Mouse (Mus musculus): ENCODE data around the gene Mtfr1l.
"Not testable (repeated sequence)": the region's sequence is repeated elsewhere in the genome, so short reads cannot be mapped to it uniquely, and the experiment has no call there.

The Mtfr1l gene

GRCm38 (mm10) chr4:134516981-134517380 lies 18.2 kb downstream of the Mtfr1l start:
- peak; percentile 58 for DNase-seq (ENCODE audit: low spot score)

GRCm38 (mm10) chr4:134515614-134516013 lies 19.6 kb downstream of the Mtfr1l start:
- DNase-seq (ENCODE audit: low spot score): no peak

GRCm38 (mm10) chr4:134514309-134514930 lies 20.8 kb downstream of the Mtfr1l start:
- DNase-seq (ENCODE audit: low spot score): no peak

- peak; percentile 77 for DNase-seq (ENCODE audit: low spot score)
These were observed 22.4 kb downstream of the Mtfr1l start for GRCm38 (mm10) chr4:134512798-134513197.

- no peak for DNase-seq (ENCODE audit: low spot score)
These were observed 23.5 kb downstream of the Mtfr1l start for GRCm38 (mm10) chr4:134511730-134512129.

- peak; percentile 79 for DNase-seq (ENCODE audit: low spot score)
These were observed 24.3 kb downstream of the Mtfr1l start, which contains the start of gene Aunip for GRCm38 (mm10) chr4:134510845-134511411. Aunip (plus strand) TSS chr4:134510999.

- DNase-seq (ENCODE audit: low spot score): no peak
These were observed 24.8 kb downstream of the Mtfr1l start for GRCm38 (mm10) chr4:134510396-134510795.

- no peak for DNase-seq (ENCODE audit: low spot score)
These were observed 28.5 kb downstream of the Mtfr1l start for GRCm38 (mm10) chr4:134506713-134507112.

GRCm38 (mm10) chr4:134505966-134506594 lies 29.1 kb downstream of the Mtfr1l start:
- DNase-seq (ENCODE audit: low spot score): no peak

- DNase-seq (ENCODE audit: low spot score): no peak
These were observed 29.8 kb downstream of the Mtfr1l start for GRCm38 (mm10) chr4:134505303-134505789.

GRCm38 (mm10) chr4:134503686-134504357 lies 31.4 kb downstream of the Mtfr1l start:
- DNase-seq (ENCODE audit: low spot score): no peak

- DNase-seq (ENCODE audit: low spot score): no peak
These were observed 34.1 kb downstream of the Mtfr1l start for GRCm38 (mm10) chr4:134501095-134501494.

GRCm38 (mm10) chr4:134498983-134499382 lies 36.2 kb downstream of the Mtfr1l start:
- DNase-seq (ENCODE audit: low spot score): not testable (repeated sequence)

GRCm38 (mm10) chr4:134497986-134498731 lies 37.0 kb downstream of the Mtfr1l start:
- peak; percentile 62 for DNase-seq (ENCODE audit: low spot score)

GRCm38 (mm10) chr4:134497223-134497622 lies 38.0 kb downstream of the Mtfr1l start:
- DNase-seq (ENCODE audit: low spot score): no peak

- peak; percentile 79 for DNase-seq (ENCODE audit: low spot score)
These were observed 38.5 kb downstream of the Mtfr1l start, which contains the start of gene Paqr7 for GRCm38 (mm10) chr4:134496595-134497210. Paqr7 (plus strand) TSS chr4:134496697.

GRCm38 (mm10) chr4:134495546-134495923 lies 39.7 kb downstream of the Mtfr1l start:
- no peak for DNase-seq (ENCODE audit: low spot score)

- DNase-seq (ENCODE audit: low spot score): peak; percentile 64
These were observed 40.2 kb downstream of the Mtfr1l start for GRCm38 (mm10) chr4:134494780-134495545.

GRCm38 (mm10) chr4:134494161-134494560 lies 41.0 kb downstream of the Mtfr1l start:
- not testable (repeated sequence) for DNase-seq (ENCODE audit: low spot score)

- no peak for DNase-seq (ENCODE audit: low spot score)
These were observed 43.5 kb downstream of the Mtfr1l start for GRCm38 (mm10) chr4:134491716-134492115.
